Mouse (Mus musculus) bone marrow macrophage, adult 2 months (primary cell): ENCODE results near the gene Gipc3.

Experiments
- CTCF ChIP-seq: IDR thresholded peaks from 2 replicates; pipeline ENCODE4 v1.5.1; 2012; ENCODE audit warnings: low read depth, mild to moderate bottlenecking, low read length, moderate library complexity
- POLR2A ChIP-seq: IDR thresholded peaks from 2 replicates; pipeline ENCODE4 v1.6.1; 2012; ENCODE audit warnings: mild to moderate bottlenecking, low read depth, low read length, borderline replicate concordance

DNA sequence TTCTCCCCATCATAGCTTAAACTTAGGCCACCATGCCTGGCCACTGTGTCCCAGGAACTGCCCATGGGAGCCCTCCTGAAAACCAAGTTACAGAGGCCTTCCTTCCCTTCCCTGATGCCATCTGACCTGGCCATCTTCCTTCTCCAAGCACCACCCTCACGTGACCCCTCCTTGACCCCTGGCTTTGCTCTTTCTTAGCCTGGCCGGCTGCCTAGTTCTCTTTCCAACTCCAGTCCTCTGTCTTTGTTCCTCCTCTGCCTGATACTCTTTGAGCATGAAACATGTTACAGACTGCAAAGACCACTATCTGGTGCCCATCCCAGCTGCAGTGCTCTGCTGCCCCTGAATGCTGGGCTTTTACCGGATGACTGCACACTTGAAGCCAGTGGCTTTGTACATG is 46.3 kb upstream of the Gipc3 start:
- no peak for TF ChIP-seq CTCF
- TF ChIP-seq POLR2A, result no peak
